Mouse (Mus musculus) hindbrain, embryonic 16.5 days (tissue): ENCODE data around the gene Cntn5. TPM values are rescaled to one million over a fixed set of nuclear protein-coding genes. Genes with fewer than 3 reads are reported as not detected.

Experiments
- ATAC-seq: fragments of 200-750 bp; cut with Nextera tagmentation; 2 replicates; pipeline ENCODE4 v1.8.0; 2017; ENCODE audit warnings: moderate TSS enrichment, moderate library complexity
- H3K27ac ChIP-seq: fragments of 300-500 bp; sonication (generic); 2 replicates; pipeline ENCODE4 v1.5.1; 2014; ENCODE audit warnings: low read depth, mild to moderate bottlenecking, control low read depth, low read length, moderate library complexity
- H3K27me3 ChIP-seq: fragments of 300-500 bp; sonication (generic); replicated peaks from 2 replicates; pipeline ENCODE4 v1.6.1; 2014; ENCODE audit warnings: low read length; ENCODE audit not compliant: control insufficient read depth, insufficient read depth
- H3K36me3 ChIP-seq: fragments of 300-500 bp; sonication (generic); 2 replicates; pipeline ENCODE4 v1.6.1; 2014; ENCODE audit warnings: mild to moderate bottlenecking, low read length, moderate library complexity, mixed read lengths; ENCODE audit not compliant: control insufficient read depth, insufficient read depth
- H3K4me1 ChIP-seq: fragments of 300-500 bp; sonication (generic); 2 replicates; pipeline ENCODE4 v1.6.1; 2014; ENCODE audit warnings: low read depth, low read length; ENCODE audit not compliant: control insufficient read depth, insufficient read depth
- H3K4me2 ChIP-seq: fragments of 300-500 bp; sonication (generic); 2 replicates; pipeline ENCODE4 v1.6.1; 2014; ENCODE audit warnings: mild to moderate bottlenecking, low read length, control low read depth, moderate library complexity
- H3K4me3 ChIP-seq: fragments of 300-500 bp; sonication (generic); 2 replicates; pipeline ENCODE4 v1.5.1; 2014; ENCODE audit warnings: mild to moderate bottlenecking, low read length, control low read depth, moderate library complexity
- H3K9ac ChIP-seq: fragments of 300-500 bp; sonication (generic); 2 replicates; pipeline ENCODE4 v1.6.1; 2014; ENCODE audit warnings: low read depth, mild to moderate bottlenecking, control low read depth, low read length, moderate library complexity
- H3K9me3 ChIP-seq: fragments of 300-500 bp; sonication (generic); 2 replicates; pipeline ENCODE4 v1.6.1; 2014; ENCODE audit warnings: mild to moderate bottlenecking, low read length, moderate library complexity; ENCODE audit not compliant: control insufficient read depth
- WGBS: fragments of 180-500 bp; shearing (Covaris S2); extraction: QIAGEN DNeasy Blood & Tissue Kit; methylation state at CpG from one replicate; pipeline ENCODE4 v1.1.7; 2014; 5-methylcytosine and 5-hydroxymethylcytosine counted together
- polyA plus RNA-seq: library from polyadenylated mRNA; unstranded; fragments of >200 nt; fragmentation: Nextera tagmentation; extraction: Ambion mirVana; gene quantifications from 2 replicates; pipeline ENCODE4 v1.2.1, GENCODE M21; 2015

The Cntn5 gene
- polyA plus RNA-seq, 1 experiment from 2014 or later, result 20.4 TPM

GRCm38 (mm10) chr9:9705180-9705579, 1199.4 kb downstream of the Cntn5 start:
- Histone ChIP-seq H3K4me2 (no peak overlapping the region), H3K27ac (no peak overlapping the region), H3K4me1 (no peaks in the 10 kb centered on the region), H3K9me3 (no peaks in the 10 kb centered on the region), H3K4me3 (no peak overlapping the region), H3K27me3 (no peaks in the 10 kb centered on the region), H3K9ac (no peak overlapping the region), H3K36me3 (no peaks in the 10 kb centered on the region)
- no peak for ATAC-seq
- WGBS, result 91% methylated on average over 1 of the region's 1 CpGs

GRCm38 (mm10) chr9:9696636-9697035, 1207.9 kb downstream of the Cntn5 start:
- 45% methylated on average over 3 of the region's 3 CpGs for WGBS
- 0 out of 2 replicates have a peak, but pooled peaks have one; percentile 34 for ATAC-seq
- Histone ChIP-seq H3K9me3 (no peaks in the 10 kb centered on the region), H3K27ac (no peak overlapping the region), H3K4me2 (no peak overlapping the region), H3K27me3 (no peaks in the 10 kb centered on the region), H3K4me3 (no peak overlapping the region), H3K9ac (no peak overlapping the region), H3K4me1 (peaks cover 2% of the 10 kb centered on the region; the same call in 1 of the 2 replicates), H3K36me3 (no peaks in the 10 kb centered on the region)

- no peak for ATAC-seq
- Histone ChIP-seq H3K4me2 (no peak overlapping the region), H3K9me3 (no peaks in the 10 kb centered on the region), H3K9ac (no peak overlapping the region), H3K27me3 (no peaks in the 10 kb centered on the region), H3K4me1 (no peaks in the 10 kb centered on the region), H3K4me3 (no peak overlapping the region), H3K27ac (no peak overlapping the region), H3K36me3 (no peaks in the 10 kb centered on the region)
- WGBS, result 24% methylated on average over 5 of the region's 5 CpGs
These were observed 1222.2 kb downstream of the Cntn5 start for GRCm38 (mm10) chr9:9682348-9682884.

- no peak for ATAC-seq
- H3K27ac ChIP-seq, result no peak overlapping the region
- no peak overlapping the region for H3K4me2 ChIP-seq
- WGBS, result 85% methylated on average over 4 of the region's 4 CpGs
- H3K9me3 ChIP-seq, result no peaks in the 10 kb centered on the region
- peaks cover 3% of the 10 kb centered on the region for H3K4me1 ChIP-seq
- H3K9ac ChIP-seq, result no peak overlapping the region
- no peaks in the 10 kb centered on the region for H3K36me3 ChIP-seq
- no peaks in the 10 kb centered on the region; the same call in 1 of the 2 replicates for H3K27me3 ChIP-seq
- no peak overlapping the region for H3K4me3 ChIP-seq
These were observed 1228.5 kb downstream of the Cntn5 start for GRCm38 (mm10) chr9:9676078-9676477.

GRCm38 (mm10) chr9:9674531-9674930, 1230.0 kb downstream of the Cntn5 start:
- no peak overlapping the region for H3K27ac ChIP-seq
- no peak overlapping the region for H3K4me3 ChIP-seq
- no peaks in the 10 kb centered on the region for H3K9me3 ChIP-seq
- no peaks in the 10 kb centered on the region; the same call in 1 of the 2 replicates for H3K27me3 ChIP-seq
- no peak for ATAC-seq
- H3K4me2 ChIP-seq, result no peak overlapping the region
- H3K9ac ChIP-seq, result no peak overlapping the region
- no peaks in the 10 kb centered on the region for H3K36me3 ChIP-seq
- 86% methylated on average over 5 of the region's 5 CpGs for WGBS
- peaks cover 3% of the 10 kb centered on the region for H3K4me1 ChIP-seq

- H3K9ac ChIP-seq, result no peak overlapping the region
- no peak overlapping the region for H3K27ac ChIP-seq
- H3K4me3 ChIP-seq, result no peak overlapping the region
- no peaks in the 10 kb centered on the region for H3K9me3 ChIP-seq
- 6% methylated on average over 13 of the region's 13 CpGs for WGBS
- H3K4me1 ChIP-seq, result peaks cover 3% of the 10 kb centered on the region
- H3K4me2 ChIP-seq, result peak overlapping the region; percentile 32; the same call in 1 of the 2 replicates
- H3K36me3 ChIP-seq, result no peaks in the 10 kb centered on the region
- peak; percentile 85 for ATAC-seq
- H3K27me3 ChIP-seq, result no peaks in the 10 kb centered on the region; the same call in 1 of the 2 replicates
These were observed 1231.1 kb downstream of the Cntn5 start for GRCm38 (mm10) chr9:9673277-9674049.

GRCm38 (mm10) chr9:9653463-9653862, 1251.1 kb downstream of the Cntn5 start:
- no peak overlapping the region for H3K27ac ChIP-seq
- H3K36me3 ChIP-seq, result no peaks in the 10 kb centered on the region
- no peak overlapping the region for H3K4me2 ChIP-seq
- H3K9me3 ChIP-seq, result no peaks in the 10 kb centered on the region
- no peak for ATAC-seq
- no peak overlapping the region for H3K4me3 ChIP-seq
- WGBS, result 87% methylated on average over 3 of the region's 3 CpGs
- H3K27me3 ChIP-seq, result no peaks in the 10 kb centered on the region
- no peaks in the 10 kb centered on the region for H3K4me1 ChIP-seq
- no peak overlapping the region for H3K9ac ChIP-seq

- Histone ChIP-seq H3K4me2 (no peak overlapping the region), H3K27me3 (no peaks in the 10 kb centered on the region), H3K9ac (no peak overlapping the region), H3K27ac (no peak overlapping the region), H3K4me3 (no peak overlapping the region), H3K4me1 (no peaks in the 10 kb centered on the region), H3K9me3 (no peaks in the 10 kb centered on the region), H3K36me3 (no peaks in the 10 kb centered on the region)
- ATAC-seq, result no peak
- 77% methylated on average over 3 of the region's 3 CpGs for WGBS
These were observed 1257.2 kb downstream of the Cntn5 start for GRCm38 (mm10) chr9:9647361-9647760.

GRCm38 (mm10) chr9:9646276-9646675, 1258.3 kb downstream of the Cntn5 start:
- H3K27ac ChIP-seq, result no peak overlapping the region
- H3K9ac ChIP-seq, result no peak overlapping the region
- no peak overlapping the region for H3K4me2 ChIP-seq
- no peaks in the 10 kb centered on the region for H3K27me3 ChIP-seq
- H3K9me3 ChIP-seq, result no peaks in the 10 kb centered on the region
- no peak for ATAC-seq
- no peaks in the 10 kb centered on the region for H3K4me1 ChIP-seq
- no peaks in the 10 kb centered on the region for H3K36me3 ChIP-seq
- H3K4me3 ChIP-seq, result no peak overlapping the region
- 84% methylated on average over 1 of the region's 1 CpGs for WGBS
